Mouse (Mus musculus) neutrophil, adult 65 days (primary cell): ENCODE measurements around the gene Tmprss6. TPM values are rescaled to one million over a fixed set of nuclear protein-coding genes. Genes with fewer than 3 reads are reported as not detected.

ENCODE experiments used
- total RNA-seq: library from RNA; stranded (reverse); gene quantifications from 2 replicates; pipeline ENCODE4 v1.2.4, GENCODE M21; 2023

Gene Tmprss6
- not detected in 2 replicates for total RNA-seq

DNA sequence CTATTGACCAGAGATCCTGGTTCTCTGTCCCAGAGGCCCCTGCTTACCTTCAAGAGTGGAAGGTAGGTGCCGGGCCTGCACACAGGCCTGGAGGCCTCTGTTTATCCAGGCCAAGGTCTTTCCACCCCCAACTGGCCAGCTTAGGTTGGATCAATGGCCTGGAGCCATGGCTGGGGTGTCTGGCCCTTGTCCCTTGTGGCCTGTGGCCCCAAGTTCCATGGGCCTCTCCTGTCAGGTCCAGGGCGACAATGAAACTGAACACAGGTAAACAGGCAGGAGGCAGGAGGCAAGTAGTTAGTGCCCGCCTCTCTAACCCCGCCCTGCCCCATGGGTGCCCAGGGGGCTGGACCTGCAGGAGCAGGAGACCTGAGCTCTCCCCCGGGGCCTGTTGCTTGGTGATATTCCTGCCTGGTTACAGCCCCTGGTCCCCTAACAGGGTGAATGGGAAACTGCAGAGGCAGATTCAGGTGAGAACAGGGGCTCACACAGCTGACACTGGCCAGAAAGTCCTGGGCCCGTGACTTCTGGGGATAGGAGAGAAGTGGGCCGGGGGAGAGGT lies at the start of gene Tmprss6:
Tmprss6 (minus strand) TSS at position 256 of the 559 bp plus-strand sequence.

GRCm38 (mm10) chr15:78494968-78495406 lies 26.6 kb upstream of the Tmprss6 start, which contains the start of gene Il2rb:
TSS of gene Il2rb (minus strand) at chr15:78495271.

DNA sequence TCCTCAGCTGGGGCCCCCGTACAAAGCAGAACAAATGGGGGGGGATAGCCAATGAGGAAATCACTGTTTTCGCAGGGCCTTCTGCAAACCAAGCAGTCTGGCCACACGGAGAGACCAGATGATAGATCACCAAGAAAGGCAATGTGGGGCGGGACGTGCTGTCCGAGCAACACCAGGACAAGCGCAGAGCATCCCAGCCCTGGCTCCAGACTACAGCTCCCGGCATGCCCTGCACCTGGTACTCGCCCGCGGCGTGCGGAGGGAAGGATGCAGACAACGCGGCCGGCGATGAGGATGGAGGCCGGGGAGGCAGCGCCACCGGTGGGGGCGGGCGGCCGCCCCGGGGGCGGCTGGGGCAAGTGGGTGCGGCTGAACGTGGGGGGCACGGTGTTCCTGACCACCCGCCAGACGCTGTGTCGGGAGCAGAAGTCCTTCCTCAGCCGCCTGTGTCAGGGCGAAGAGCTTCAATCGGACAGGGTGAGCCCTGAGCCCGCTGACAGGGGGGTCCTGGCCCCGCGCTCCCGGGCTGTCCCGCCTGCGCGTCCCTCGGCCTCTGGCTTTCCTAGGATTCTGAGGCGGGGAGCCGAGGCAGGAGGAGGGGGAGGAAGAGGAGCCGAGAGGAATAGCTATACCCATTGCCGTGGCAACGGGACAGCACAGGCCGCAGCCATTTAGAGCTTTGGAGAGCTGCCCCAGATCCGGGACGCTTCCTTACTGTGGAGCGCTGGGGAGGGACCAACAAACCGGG lies 39.9 kb downstream of the Tmprss6 start, which contains the start of gene Kctd17:
Kctd17 (plus strand) TSS at position 174 of the 748 bp plus-strand sequence.

DNA sequence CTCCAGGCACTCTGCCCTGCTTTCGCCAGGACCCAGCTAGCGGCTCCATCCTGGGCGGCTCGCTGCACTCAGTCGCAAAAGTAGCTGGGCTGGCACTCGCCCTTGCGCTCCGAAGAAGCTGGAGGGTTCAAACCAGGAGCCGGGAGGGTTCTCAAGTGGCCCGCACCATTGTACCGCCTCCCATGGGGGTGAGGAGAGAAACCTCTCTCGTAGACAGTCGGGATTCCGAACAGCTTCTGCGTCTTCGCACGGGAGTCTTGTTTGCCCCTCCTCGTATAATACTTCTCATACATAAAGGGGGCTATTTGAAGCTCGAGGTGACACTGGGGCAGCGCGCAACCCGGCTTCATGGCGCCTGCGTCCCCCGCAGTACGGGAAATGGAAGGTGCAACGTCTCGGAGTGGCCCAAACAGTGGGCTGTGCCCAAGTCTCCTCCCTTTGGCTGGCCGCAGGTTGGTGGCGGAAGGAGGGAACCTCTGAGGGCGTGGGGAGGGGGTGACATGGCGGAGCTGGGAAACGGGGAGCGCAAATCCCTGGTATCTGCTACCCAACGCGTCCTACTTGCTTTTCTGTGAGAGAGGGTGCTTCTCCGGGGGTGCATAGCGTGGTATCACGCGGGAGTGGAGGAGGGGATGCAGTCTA lies 62.0 kb downstream of the Tmprss6 start, which contains the start of gene Mpst:
Mpst (plus strand) TSS at position 124 of the 642 bp plus-strand sequence.

DNA sequence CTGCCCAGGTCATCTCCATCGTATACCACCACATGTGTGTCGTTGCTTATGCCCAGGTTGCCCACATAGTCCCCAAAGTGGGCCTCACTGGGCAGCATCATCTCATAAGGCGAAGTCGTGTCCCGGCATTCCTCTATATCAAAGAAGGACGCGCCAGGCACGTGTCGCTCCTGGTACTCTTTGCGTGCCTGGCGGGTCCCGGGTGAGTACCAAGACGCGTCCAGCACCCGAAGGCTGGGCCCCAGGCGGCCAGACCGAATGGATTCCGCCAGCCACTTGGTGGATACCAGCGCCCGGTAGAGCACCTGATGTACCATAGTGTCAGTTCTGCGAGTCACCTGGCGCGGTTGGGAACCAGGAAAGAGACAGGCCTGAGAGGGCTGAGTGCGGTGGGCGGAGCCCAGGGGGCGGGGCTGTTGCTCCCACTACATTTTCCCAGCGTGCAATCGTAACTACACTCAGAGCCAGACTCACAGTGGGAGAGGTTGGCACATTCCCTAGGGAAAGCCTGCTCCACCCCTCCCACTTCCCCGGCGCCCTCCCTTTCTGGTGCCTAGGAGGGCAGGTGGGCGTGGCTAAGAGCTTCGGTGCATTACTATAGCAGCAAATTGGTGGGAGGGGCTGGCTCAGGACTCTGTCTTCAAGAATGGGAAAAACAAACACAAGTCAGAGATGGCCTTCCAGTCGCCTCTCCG lies 62.8 kb downstream of the Tmprss6 start, which contains the start of gene Tst:
Tst (minus strand) TSS at position 391 of the 695 bp plus-strand sequence.

DNA sequence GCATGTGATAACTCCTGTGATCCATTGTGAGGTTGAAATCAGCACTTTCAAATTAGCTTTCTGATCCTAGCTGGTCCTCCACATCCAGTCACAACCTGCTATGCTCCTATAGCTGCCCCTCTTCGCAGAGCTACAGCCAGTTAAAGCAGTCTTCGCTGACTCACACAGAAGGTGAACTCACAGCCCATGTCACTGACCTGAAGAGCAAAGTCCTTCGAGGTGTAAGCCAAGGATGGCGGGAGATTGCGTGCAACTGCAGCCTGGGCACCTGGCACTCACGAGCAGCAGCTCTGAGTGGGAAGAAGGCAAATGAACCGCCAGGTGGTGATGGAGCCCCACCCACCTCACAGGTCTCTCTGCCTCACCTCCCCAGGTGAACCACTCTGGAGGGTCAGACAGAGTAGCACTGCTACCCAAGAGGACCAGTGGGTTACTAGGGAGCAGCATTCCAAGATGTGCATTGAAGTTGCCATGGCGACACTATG lies 72.9 kb downstream of the Tmprss6 start, which contains the start of gene Tex33:
Tex33 (minus strand) TSS at position 435 of the 485 bp plus-strand sequence.

Other genes with a start within 250 kb of the Tmprss6 start
- gene Ncf4, start 223.8 kb downstream of the Tmprss6 start, total RNA-seq: 753 and 775 TPM in 2 replicates
- gene Csf2rb2, start 162.9 kb downstream of the Tmprss6 start, total RNA-seq: 26.7 and 28.6 TPM in 2 replicates
- gene Csf2rb, start 142.9 kb downstream of the Tmprss6 start, total RNA-seq: 233 and 237 TPM in 2 replicates
- not detected in 2 replicates for gene Tex33, start 72.7 kb downstream of the Tmprss6 start, total RNA-seq
- 19.2 and 23.1 TPM in 2 replicates for gene Tst, start 62.7 kb downstream of the Tmprss6 start, total RNA-seq
- 29.4 and 30.6 TPM in 2 replicates for gene Mpst, start 62.2 kb downstream of the Tmprss6 start, total RNA-seq
- 5.1 and 7.8 TPM in 2 replicates for gene Kctd17, start 40.1 kb downstream of the Tmprss6 start, total RNA-seq
- 0.66 TPM in 1 of 2 replicates, not detected in the other for gene Il2rb, start 26.6 kb upstream of the Tmprss6 start, total RNA-seq
- gene C1qtnf6, start 62.8 kb upstream of the Tmprss6 start, total RNA-seq: 0.16 and 1.0 TPM in 2 replicates
- not detected in 2 replicates for gene Sstr3, start 76.1 kb upstream of the Tmprss6 start, total RNA-seq
- gene Rac2, start 104.1 kb upstream of the Tmprss6 start, total RNA-seq: 1,248 and 1,692 TPM in 2 replicates
- gene Cyth4, start 128.4 kb upstream of the Tmprss6 start, total RNA-seq: 179 and 199 TPM in 2 replicates